Mouse (Mus musculus) right cerebral cortex, postnatal 10 days (tissue): Measurements from ENCODE around the gene Entpd6.

Source experiments
- DNase-seq, 2 experiments: peaks; one replicate each; pipeline ENCODE4 v3.0.0; 2021; ENCODE audit warnings: low spot score in 2 of 2

Entpd6 gene

GRCm38 (mm10) chr2:150748854-150749253 is at the start of gene Entpd6:
Gene Entpd6 (plus strand): TSS chr2:150749042.
- DNase-seq, result peak; percentile 98

GRCm38 (mm10) chr2:150712167-150712674 is 36.6 kb upstream of the Entpd6 start:
- no peak for DNase-seq

- no peak for DNase-seq
Observed at GRCm38 (mm10) chr2:150735756-150736576, 12.9 kb upstream of the Entpd6 start.

- DNase-seq, result no peak
Observed at GRCm38 (mm10) chr2:150737881-150738280, 11.0 kb upstream of the Entpd6 start.

GRCm38 (mm10) chr2:150740145-150740841 is 8.5 kb upstream of the Entpd6 start:
- no peak for DNase-seq

- no peak for DNase-seq
Observed at GRCm38 (mm10) chr2:150741405-150741804, 7.4 kb upstream of the Entpd6 start.

GRCm38 (mm10) chr2:150745016-150745415 is 3.8 kb upstream of the Entpd6 start:
- DNase-seq, result no peak

GRCm38 (mm10) chr2:150749283-150749682 is 441 bp downstream of the Entpd6 start:
- no peak for DNase-seq

GRCm38 (mm10) chr2:150750129-150750979 is 1.5 kb downstream of the Entpd6 start:
- DNase-seq, result peak in 1 of 2 experiments; percentile 25

GRCm38 (mm10) chr2:150755016-150755415 is 6.2 kb downstream of the Entpd6 start:
- DNase-seq, result no peak

GRCm38 (mm10) chr2:150761476-150761875 is 12.6 kb downstream of the Entpd6 start:
- DNase-seq, result no peak

GRCm38 (mm10) chr2:150765619-150766018 is 16.8 kb downstream of the Entpd6 start:
- DNase-seq, result peak; percentile 72 to 84

GRCm38 (mm10) chr2:150766083-150766862 is 17.4 kb downstream of the Entpd6 start:
- no peak for DNase-seq

GRCm38 (mm10) chr2:150768678-150769077 is 19.8 kb downstream of the Entpd6 start:
- no peak for DNase-seq

GRCm38 (mm10) chr2:150770747-150771146 is 21.9 kb downstream of the Entpd6 start:
- DNase-seq, result peak; percentile 60

- no peak for DNase-seq
Observed at GRCm38 (mm10) chr2:150771169-150771568, 22.3 kb downstream of the Entpd6 start.

- DNase-seq, result no peak
Observed at GRCm38 (mm10) chr2:150771996-150772395, 23.2 kb downstream of the Entpd6 start.

GRCm38 (mm10) chr2:150772466-150773119 is 23.8 kb downstream of the Entpd6 start:
- DNase-seq, result no peak

- no peak for DNase-seq
Observed at GRCm38 (mm10) chr2:150782801-150783200, 34.0 kb downstream of the Entpd6 start.
